Mouse (Mus musculus) T-helper 17 cell (primary cell): ENCODE results near the gene Dph3.
"Not testable (repeated sequence)": the region's sequence is repeated elsewhere in the genome, so short reads cannot be mapped to it uniquely, and the experiment has no call there.

Experiments
- in situ Hi-C, 2 experiments: fragments of 300-600 bp; cut with MboI, MseI; formaldehyde crosslinking; loops; 1 replicate in 1 of 2; 2 replicates in 1 of 2; pipeline ENCODE4 v1.15.1; 2025; ENCODE audit warnings: high pct_unique_total_duplicates in 2 of 2

Gene Dph3

GRCm38 (mm10) chr14:32085486-32086201 is at the start of gene Dph3:
Gene Dph3, minus strand, starts transcription at chr14:32085729.
- in situ Hi-C loops = loop anchor here (10.0 kb wide), 2 partner anchors 1021 to 1061 kb away; no protein-coding TSS in a partner anchor

GRCm38 (mm10) chr14:32134293-32134692 is 48.8 kb upstream of the Dph3 start:
- in situ Hi-C loops = no loop called here

GRCm38 (mm10) chr14:32131836-32132235 is 46.3 kb upstream of the Dph3 start:
- in situ Hi-C loops = no loop called here

- in situ Hi-C loops = no loop called here
These were observed 42.9 kb upstream of the Dph3 start for GRCm38 (mm10) chr14:32128409-32128808.

GRCm38 (mm10) chr14:32125256-32125655 is 39.7 kb upstream of the Dph3 start:
- in situ Hi-C loops = not testable (repeated sequence)

GRCm38 (mm10) chr14:32124261-32124660 is 38.7 kb upstream of the Dph3 start:
- in situ Hi-C loops = no loop called here

- in situ Hi-C loops = no loop called here
These were observed 36.4 kb upstream of the Dph3 start for GRCm38 (mm10) chr14:32121920-32122315.

- in situ Hi-C loops = no loop called here
These were observed 35.7 kb upstream of the Dph3 start for GRCm38 (mm10) chr14:32120940-32121919.

GRCm38 (mm10) chr14:32112124-32112523 is 26.6 kb upstream of the Dph3 start:
- in situ Hi-C loops = not testable (repeated sequence)

GRCm38 (mm10) chr14:32106911-32107310 is 21.4 kb upstream of the Dph3 start:
- in situ Hi-C loops = no loop called here

GRCm38 (mm10) chr14:32105663-32106062 is 20.1 kb upstream of the Dph3 start:
- in situ Hi-C loops = no loop called here

GRCm38 (mm10) chr14:32103556-32103955 is 18.0 kb upstream of the Dph3 start:
- in situ Hi-C loops = no loop called here

- in situ Hi-C loops = no loop called here
These were observed 13.4 kb upstream of the Dph3 start for GRCm38 (mm10) chr14:32098951-32099350.

- in situ Hi-C loops = no loop called here
These were observed 12.2 kb upstream of the Dph3 start for GRCm38 (mm10) chr14:32097691-32098090.

GRCm38 (mm10) chr14:32096740-32097139 is 11.2 kb upstream of the Dph3 start:
- in situ Hi-C loops = no loop called here

- in situ Hi-C loops = no loop called here
These were observed 10.1 kb upstream of the Dph3 start for GRCm38 (mm10) chr14:32095646-32096045.

- in situ Hi-C loops = no loop called here
These were observed 8.1 kb upstream of the Dph3 start for GRCm38 (mm10) chr14:32093500-32094117.

GRCm38 (mm10) chr14:32093018-32093417 is 7.5 kb upstream of the Dph3 start:
- in situ Hi-C loops = no loop called here

GRCm38 (mm10) chr14:32091704-32092103 is 6.2 kb upstream of the Dph3 start:
- in situ Hi-C loops = no loop called here

- in situ Hi-C loops = no loop called here
These were observed 5.6 kb upstream of the Dph3 start for GRCm38 (mm10) chr14:32091124-32091523.

- in situ Hi-C loops = loop anchor here (10.0 kb wide), 2 partner anchors 1023 to 1063 kb away; no protein-coding TSS in a partner anchor
These were observed 2.2 kb upstream of the Dph3 start for GRCm38 (mm10) chr14:32087584-32088248.
